Mouse (Mus musculus) right cerebral cortex, postnatal 25 days (tissue): ENCODE data around the gene P2ry1.

ENCODE experiments used
- DNase-seq: peaks from one replicate; pipeline ENCODE4 v3.0.0; 2022

The P2ry1 gene

GRCm38 (mm10) chr3:61002587-61003501, at the start of gene P2ry1:
Gene P2ry1, plus strand, starts transcription at chr3:61002795.
- DNase-seq, result peak; percentile 60

GRCm38 (mm10) chr3:60953199-60953736, 49.3 kb upstream of the P2ry1 start:
- no peak for DNase-seq

GRCm38 (mm10) chr3:60954073-60954472, 48.5 kb upstream of the P2ry1 start:
- DNase-seq, result no peak

- no peak for DNase-seq
These were observed 43.8 kb upstream of the P2ry1 start for GRCm38 (mm10) chr3:60958769-60959168.

GRCm38 (mm10) chr3:60965137-60965536, 37.5 kb upstream of the P2ry1 start:
- DNase-seq, result no peak

GRCm38 (mm10) chr3:60974944-60975343, 27.7 kb upstream of the P2ry1 start:
- DNase-seq, result no peak

GRCm38 (mm10) chr3:60982109-60982508, 20.5 kb upstream of the P2ry1 start:
- no peak for DNase-seq

GRCm38 (mm10) chr3:60998064-60998463, 4.5 kb upstream of the P2ry1 start:
- DNase-seq, result no peak

- DNase-seq, result no peak
These were observed 2.9 kb upstream of the P2ry1 start for GRCm38 (mm10) chr3:60999715-61000114.

GRCm38 (mm10) chr3:61000747-61001146, 1.8 kb upstream of the P2ry1 start:
- no peak for DNase-seq

GRCm38 (mm10) chr3:61001852-61002586, 576 bp upstream of the P2ry1 start:
- DNase-seq, result no peak

GRCm38 (mm10) chr3:61004611-61005010, 2.0 kb downstream of the P2ry1 start:
- no peak for DNase-seq

- no peak for DNase-seq
These were observed 9.1 kb downstream of the P2ry1 start for GRCm38 (mm10) chr3:61011660-61012059.

- DNase-seq, result no peak
These were observed 10.0 kb downstream of the P2ry1 start for GRCm38 (mm10) chr3:61012550-61012949.

GRCm38 (mm10) chr3:61016733-61017132, 14.1 kb downstream of the P2ry1 start:
- DNase-seq, result no peak

GRCm38 (mm10) chr3:61032100-61032499, 29.5 kb downstream of the P2ry1 start:
- DNase-seq, result no peak

- no peak for DNase-seq
These were observed 33.0 kb downstream of the P2ry1 start for GRCm38 (mm10) chr3:61035633-61036032.

- no peak for DNase-seq
These were observed 37.3 kb downstream of the P2ry1 start for GRCm38 (mm10) chr3:61039916-61040315.

- DNase-seq, result no peak
These were observed 47.5 kb downstream of the P2ry1 start for GRCm38 (mm10) chr3:61049976-61050672.
